In genomic region chr1:172487859-172488258, GRCm38 (mm10) we compare ENCODE assay signal across 23 mouse cellular contexts. TPM values are rescaled to one million over a fixed set of nuclear protein-coding genes. Genes with fewer than 3 reads are reported as not detected.
A peak's percentile ranks its signal among the peaks of the same experiment; 100 is the strongest.
DNase-seq lines count a peak whose midpoint lies in the region; ATAC-seq and TF ChIP-seq lines count a peak whose summit lies in the region.
"Had no signal": no experiment of that assay in that cellular context is flagged by ENCODE, and none has a peak within 500 bp of the region (broad histone marks: within the 10 kb centered on the region; RNA-seq: fewer than 3 reads in every experiment).

No protein-coding gene starts in this region.

- no peak for DNase-seq in forebrain, embryonic 14.5 days (ENCODE audit: low spot score)
- DNase-seq in forebrain, embryonic 11.5 days (ENCODE audit: low spot score): no peak
- no peak for DNase-seq in midbrain, embryonic 10.5 days (ENCODE audit: low spot score)
- no peak for DNase-seq in midbrain, embryonic 14.5 days
- DNase-seq in intestine, embryonic 14.5 days (ENCODE audit: low spot score): no peak
- no peak for DNase-seq in left cerebral cortex, postnatal 14 days (ENCODE audit: low spot score in 2 of 2)
- DNase-seq: adrenal gland, postnatal 10 days; cerebellum, adult 18-20 months; cerebellum, adult 9-11 months; cerebellum, postnatal 36 days; gastrocnemius, postnatal 10 days; heart, adult 18-20 months; heart, postnatal 14 days had no signal

- ATAC-seq in forebrain, embryonic 14.5 days: no peak
- ATAC-seq in forebrain, embryonic 11.5 days (replicated peaks; ENCODE audit: low FRiP score): no peak
- no peak for ATAC-seq in midbrain, embryonic 14.5 days (ENCODE audit: low FRiP score, low TSS enrichment)
- ATAC-seq in intestine, embryonic 14.5 days (replicated peaks; ENCODE audit: low FRiP score, low TSS enrichment, low read depth): no peak

- intact Hi-C loops in left cerebral cortex, postnatal 14 days (cut with DNase I): loop anchor here (5.0 kb wide), 1 partner anchor 144 kb away; the partner anchor contains the start of gene Dusp23

- H3K4me2 ChIP-seq in forebrain, embryonic 14.5 days (ENCODE audit: low read length): peak overlapping the region; percentile 82; the same call in 1 of the 2 replicates
- H3K4me2 ChIP-seq in forebrain, embryonic 11.5 days (ENCODE audit: low read depth, low read length, severe bottlenecking): no peak overlapping the region
- H3K4me2 ChIP-seq in midbrain, embryonic 14.5 days (ENCODE audit: low read length): no peak overlapping the region
- H3K4me2 ChIP-seq in intestine, embryonic 14.5 days (ENCODE audit: low read length): 0 out of 2 replicates have a peak overlapping the region, but pooled peaks have one; percentile 2
- H3K4me2 ChIP-seq: embryonic facial prominence, embryonic 15.5 days; heart, embryonic 11.5 days; heart, embryonic 15.5 days had no signal

- no peak for TF ChIP-seq POLR2A in small intestine, adult 2 months (IDR thresholded peaks at IDR 0.05; ENCODE audit: low read depth, low read length)

- peaks cover 58% of the 10 kb centered on the region for H3K36me3 ChIP-seq in forebrain, embryonic 14.5 days (ENCODE audit: control insufficient read depth, insufficient read depth, low read length)
- no peaks in the 10 kb centered on the region; the same call in 1 of the 2 replicates for H3K36me3 ChIP-seq in forebrain, embryonic 11.5 days (ENCODE audit: control insufficient read depth, insufficient read depth, low read length)
- H3K36me3 ChIP-seq in midbrain, embryonic 10.5 days: peaks cover 75% of the 10 kb centered on the region
- peaks cover 33% of the 10 kb centered on the region for H3K36me3 ChIP-seq in midbrain, embryonic 14.5 days (ENCODE audit: control insufficient read depth, insufficient read depth, low read length)
- peaks cover 50% of the 10 kb centered on the region for H3K36me3 ChIP-seq in intestine, embryonic 14.5 days (ENCODE audit: control insufficient read depth, insufficient read depth, low read length)
- peaks cover 34% of the 10 kb centered on the region for H3K36me3 ChIP-seq in small intestine, adult 2 months (ENCODE audit: control insufficient read depth, insufficient read depth, low read length)
- H3K36me3 ChIP-seq: heart, embryonic 15.5 days had no signal

- H3K9ac ChIP-seq in forebrain, embryonic 14.5 days (ENCODE audit: low read length): no peak overlapping the region
- H3K9ac ChIP-seq in forebrain, embryonic 11.5 days (ENCODE audit: low read length): no peak overlapping the region
- no peak overlapping the region for H3K9ac ChIP-seq in midbrain, embryonic 14.5 days (replicated peaks; ENCODE audit: low read length)
- no peak overlapping the region for H3K9ac ChIP-seq in intestine, embryonic 14.5 days (ENCODE audit: low read length)
- H3K9ac ChIP-seq: embryonic facial prominence, embryonic 15.5 days; heart, embryonic 15.5 days had no signal

- WGBS in forebrain, embryonic 14.5 days: 79% methylated on average over 4 of the region's 4 CpGs
- 81% methylated on average over 4 of the region's 4 CpGs for WGBS in forebrain, embryonic 11.5 days
- whole genome bisulfite sequencing in midbrain, embryonic 10.5 days: 81% methylated on average over 4 of the region's 4 CpGs
- WGBS in midbrain, embryonic 14.5 days: 81% methylated on average over 4 of the region's 4 CpGs
- WGBS in intestine, embryonic 14.5 days: 62% methylated on average over 4 of the region's 4 CpGs
- 65% methylated on average over 4 of the region's 4 CpGs for WGBS in small intestine, adult 2 months

- H3K27me3 ChIP-seq in forebrain, embryonic 14.5 days (replicated peaks; ENCODE audit: control insufficient read depth, insufficient read depth, low read length): no peaks in the 10 kb centered on the region
- no peaks in the 10 kb centered on the region for H3K27me3 ChIP-seq in forebrain, embryonic 11.5 days (ENCODE audit: control insufficient read depth, insufficient read depth, low read length)
- no peaks in the 10 kb centered on the region; the same call in 1 of the 2 replicates for H3K27me3 ChIP-seq in midbrain, embryonic 10.5 days (ENCODE audit: low read depth, poor library complexity, severe bottlenecking)
- no peaks in the 10 kb centered on the region for H3K27me3 ChIP-seq in midbrain, embryonic 14.5 days (ENCODE audit: control insufficient read depth, insufficient read depth, low read length)
- no peaks in the 10 kb centered on the region for H3K27me3 ChIP-seq in intestine, embryonic 14.5 days (replicated peaks; ENCODE audit: control insufficient read depth, insufficient read depth, low read length)
- no peaks in the 10 kb centered on the region for H3K27me3 ChIP-seq in small intestine, adult 2 months (ENCODE audit: control insufficient read depth, insufficient read depth, low read length)
- H3K27me3 ChIP-seq: embryonic facial prominence, embryonic 15.5 days had no signal

- no peak overlapping the region for H3K4me3 ChIP-seq in forebrain, embryonic 14.5 days (ENCODE audit: low read depth, low read length)
- no peak overlapping the region for H3K4me3 ChIP-seq in forebrain, embryonic 11.5 days (ENCODE audit: low read depth, low read length)
- no peak overlapping the region for H3K4me3 ChIP-seq in midbrain, embryonic 10.5 days
- H3K4me3 ChIP-seq in midbrain, embryonic 14.5 days (replicated peaks; ENCODE audit: low read depth, low read length): no peak overlapping the region
- H3K4me3 ChIP-seq in intestine, embryonic 14.5 days (ENCODE audit: low read depth, low read length): no peak overlapping the region
- H3K4me3 ChIP-seq in small intestine, adult 2 months (ENCODE audit: low read depth, low read length): no peak overlapping the region
- H3K4me3 ChIP-seq: embryonic facial prominence, embryonic 15.5 days; erythroblast, embryonic 14.5 days; heart, embryonic 15.5 days had no signal

- H3K9me3 ChIP-seq in forebrain, embryonic 14.5 days (replicated peaks; ENCODE audit: control insufficient read depth, low read length): no peaks in the 10 kb centered on the region
- H3K9me3 ChIP-seq in forebrain, embryonic 11.5 days (ENCODE audit: control insufficient read depth, low read length): no peaks in the 10 kb centered on the region
- H3K9me3 ChIP-seq in midbrain, embryonic 10.5 days (replicated peaks): no peaks in the 10 kb centered on the region
- H3K9me3 ChIP-seq in midbrain, embryonic 14.5 days (ENCODE audit: control insufficient read depth, low read length): no peaks in the 10 kb centered on the region
- H3K9me3 ChIP-seq in intestine, embryonic 14.5 days (ENCODE audit: control insufficient read depth, low read length): no peaks in the 10 kb centered on the region
- H3K9me3 ChIP-seq: embryonic facial prominence, embryonic 15.5 days; forebrain, embryonic 10.5 days; heart, embryonic 15.5 days had no signal

- H3K27ac ChIP-seq in forebrain, embryonic 14.5 days (ENCODE audit: low read depth, low read length): no peak overlapping the region
- no peak overlapping the region for H3K27ac ChIP-seq in forebrain, embryonic 11.5 days (ENCODE audit: low read depth, low read length)
- H3K27ac ChIP-seq in midbrain, embryonic 10.5 days (replicated peaks): peak overlapping the region; percentile 93; the same call in 1 of the 2 replicates
- no peak overlapping the region for H3K27ac ChIP-seq in midbrain, embryonic 14.5 days (replicated peaks; ENCODE audit: low read depth, low read length)
- H3K27ac ChIP-seq in intestine, embryonic 14.5 days (ENCODE audit: low read depth): no peak overlapping the region
- H3K27ac ChIP-seq in small intestine, adult 2 months (ENCODE audit: insufficient read depth, low read depth, low read length): 0 out of 2 replicates have a peak overlapping the region, but pooled peaks have one; percentile 22
- H3K27ac ChIP-seq: embryonic facial prominence, embryonic 15.5 days; heart, embryonic 15.5 days; hindbrain, embryonic 14.5 days had no signal

- no peak for TF ChIP-seq CTCF in small intestine, adult 2 months (IDR thresholded peaks at IDR 0.05; ENCODE audit: extremely low read depth, insufficient read length, insufficient replicate concordance, low read depth, low read length)

- H3K4me1 ChIP-seq in forebrain, embryonic 14.5 days (ENCODE audit: control insufficient read depth, insufficient read depth, low read length): peaks cover 48% of the 10 kb centered on the region
- peaks cover 43% of the 10 kb centered on the region for H3K4me1 ChIP-seq in forebrain, embryonic 11.5 days (replicated peaks; ENCODE audit: control insufficient read depth, insufficient read depth, low read length)
- peaks cover 74% of the 10 kb centered on the region for H3K4me1 ChIP-seq in midbrain, embryonic 10.5 days
- H3K4me1 ChIP-seq in midbrain, embryonic 14.5 days (ENCODE audit: control insufficient read depth, insufficient read depth, low read length): peaks cover 61% of the 10 kb centered on the region
- peaks cover 30% of the 10 kb centered on the region for H3K4me1 ChIP-seq in intestine, embryonic 14.5 days (replicated peaks; ENCODE audit: control insufficient read depth, insufficient read depth, low read length)
- H3K4me1 ChIP-seq in small intestine, adult 2 months (ENCODE audit: control insufficient read depth, insufficient read depth, insufficient read length, low read length): peaks cover 30% of the 10 kb centered on the region

RNA-seq across cellular contexts. Expression of gene Igsf9, which starts 6.3 kb away (rescaled TPM):
- 23.5 and 37.8 TPM in 2 replicates for polyA plus RNA-seq in forebrain, embryonic 14.5 days (2014; fragmentation: Nextera tagmentation; extraction: Ambion mirVana)
- 83.2 and 94.4 TPM in 2 replicates for polyA plus RNA-seq in forebrain, embryonic 11.5 days (2014; fragmentation: Nextera tagmentation; extraction: Ambion mirVana)
- polyA plus RNA-seq in midbrain, embryonic 10.5 days (2016; fragmentation: Nextera tagmentation; extraction: Ambion mirVana): 76.2 and 95.8 TPM in 2 replicates
- 49.6 and 52.6 TPM in 2 replicates for polyA plus RNA-seq in midbrain, embryonic 14.5 days (2014; fragmentation: Nextera tagmentation; extraction: Ambion mirVana)
- 40.9 and 44.3 TPM in 2 replicates for polyA plus RNA-seq in intestine, embryonic 14.5 days (2014; fragmentation: Nextera tagmentation; extraction: Ambion mirVana)
- polyA plus RNA-seq in small intestine, adult 2 months (2012; rRNA removed): 145 and 516 TPM in 2 replicates
- total RNA-seq in left cerebral cortex, postnatal 14 days (2021): 10 to 100 TPM; 10.9 to 15.2 TPM
- polyA plus RNA-seq: erythroblast, embryonic 14.5 days had no signal

RNA-seq across cellular contexts. Expression of gene Tagln2, which starts 12.0 kb away (rescaled TPM):
- polyA plus RNA-seq in forebrain, embryonic 14.5 days (2014; fragmentation: Nextera tagmentation; extraction: Ambion mirVana): 40.4 and 53.3 TPM in 2 replicates
- polyA plus RNA-seq in forebrain, embryonic 11.5 days (2014; fragmentation: Nextera tagmentation; extraction: Ambion mirVana): 38.5 and 38.6 TPM in 2 replicates
- 70.8 and 79.2 TPM in 2 replicates for polyA plus RNA-seq in midbrain, embryonic 10.5 days (2016; fragmentation: Nextera tagmentation; extraction: Ambion mirVana)
- 25.7 and 43.5 TPM in 2 replicates for polyA plus RNA-seq in midbrain, embryonic 14.5 days (2014; fragmentation: Nextera tagmentation; extraction: Ambion mirVana)
- 241 TPM in 2 replicates for polyA plus RNA-seq in intestine, embryonic 14.5 days (2014; fragmentation: Nextera tagmentation; extraction: Ambion mirVana)
- polyA plus RNA-seq in small intestine, adult 2 months (2012; rRNA removed): 149 and 284 TPM in 2 replicates
- 10 to 100 TPM; 12.3 to 15.1 TPM for total RNA-seq in left cerebral cortex, postnatal 14 days (2021)

RNA-seq across cellular contexts. Expression of gene Slamf9, which starts 12.7 kb away (rescaled TPM):
- polyA plus RNA-seq in forebrain, embryonic 14.5 days (2014; fragmentation: Nextera tagmentation; extraction: Ambion mirVana): 0.16 and 0.34 TPM in 2 replicates
- polyA plus RNA-seq in forebrain, embryonic 11.5 days (2014; fragmentation: Nextera tagmentation; extraction: Ambion mirVana): 0.27 and 0.28 TPM in 2 replicates
- 0.09 and 0.16 TPM in 2 replicates for polyA plus RNA-seq in midbrain, embryonic 10.5 days (2016; fragmentation: Nextera tagmentation; extraction: Ambion mirVana)
- polyA plus RNA-seq in midbrain, embryonic 14.5 days (2014; fragmentation: Nextera tagmentation; extraction: Ambion mirVana): 0.32 TPM in 1 of 2 replicates, not detected in the other
- polyA plus RNA-seq in intestine, embryonic 14.5 days (2014; fragmentation: Nextera tagmentation; extraction: Ambion mirVana): 1.8 and 2.0 TPM in 2 replicates
- 2.1 TPM in 2 replicates for polyA plus RNA-seq in small intestine, adult 2 months (2012; rRNA removed)
- total RNA-seq in left cerebral cortex, postnatal 14 days (2021): under 1 TPM; 0.53 to 0.93 TPM
- total RNA-seq: hematopoietic stem cell, adult 5-6 weeks; MEL had no signal
- polyA plus RNA-seq: erythroblast, embryonic 14.5 days; forebrain, embryonic 10.5 days had no signal

RNA-seq across cellular contexts. Expression of gene Cfap45, which starts 32.7 kb away (rescaled TPM):
- 2.4 and 3.3 TPM in 2 replicates for polyA plus RNA-seq in forebrain, embryonic 14.5 days (2014; fragmentation: Nextera tagmentation; extraction: Ambion mirVana)
- polyA plus RNA-seq in forebrain, embryonic 11.5 days (2014; fragmentation: Nextera tagmentation; extraction: Ambion mirVana): 1.2 and 1.3 TPM in 2 replicates
- polyA plus RNA-seq in midbrain, embryonic 10.5 days (2016; fragmentation: Nextera tagmentation; extraction: Ambion mirVana): 1.0 and 1.7 TPM in 2 replicates
- polyA plus RNA-seq in midbrain, embryonic 14.5 days (2014; fragmentation: Nextera tagmentation; extraction: Ambion mirVana): 1.9 and 2.2 TPM in 2 replicates
- 1.1 and 1.9 TPM in 2 replicates for polyA plus RNA-seq in intestine, embryonic 14.5 days (2014; fragmentation: Nextera tagmentation; extraction: Ambion mirVana)
- 0.29 and 1.3 TPM in 2 replicates for polyA plus RNA-seq in small intestine, adult 2 months (2012; rRNA removed)
- total RNA-seq in left cerebral cortex, postnatal 14 days (2021): 1 to 10 TPM; 3.6 to 3.7 TPM
- total RNA-seq: MEL had no signal
- polyA plus RNA-seq: C2C12 had no signal

Comparison
In these comparisons a context has a peak if more than half of its experiments do, and no peak if none do; other contexts are left out.
1. H3K27ac ChIP-seq: peak in midbrain, embryonic 10.5 days (single experiment) and small intestine, adult 2 months (single experiment); none in forebrain, embryonic 14.5 days (single experiment), forebrain, embryonic 11.5 days (single experiment), midbrain, embryonic 14.5 days (single experiment) and intestine, embryonic 14.5 days (single experiment).
2. H3K4me2 ChIP-seq: peak in forebrain, embryonic 14.5 days (single experiment) and intestine, embryonic 14.5 days (single experiment); none in forebrain, embryonic 11.5 days (single experiment) and midbrain, embryonic 14.5 days (single experiment).